Mouse (Mus musculus) olfactory bulb, adult 2 months (tissue): ENCODE results near the gene Olfr643. TPM values are rescaled to one million over a fixed set of nuclear protein-coding genes. Genes with fewer than 3 reads are reported as not detected.

Experiments used
- H3K27ac ChIP-seq: fragments of 200-500 bp; 2 replicates; pipeline ENCODE4 v1.5.1; 2012; ENCODE audit warnings: low read depth, low read length; ENCODE audit not compliant: insufficient read depth
- H3K4me1 ChIP-seq: fragments of 200-500 bp; 2 replicates; pipeline ENCODE4 v1.6.1; 2012; ENCODE audit warnings: low read length; ENCODE audit not compliant: control insufficient read depth, insufficient read depth
- H3K4me3 ChIP-seq: fragments of 200-500 bp; 2 replicates; pipeline ENCODE4 v1.5.1; 2012; ENCODE audit warnings: mild to moderate bottlenecking, low read depth, low read length, moderate library complexity; ENCODE audit not compliant: insufficient read depth
- CTCF ChIP-seq: fragments of 200-500 bp; IDR thresholded peaks from 2 replicates; pipeline ENCODE4 v1.5.1; 2012; ENCODE audit warnings: low read depth, mild to moderate bottlenecking, low read length, moderate library complexity; ENCODE audit not compliant: insufficient read depth
- POLR2A ChIP-seq: fragments of 200-500 bp; IDR thresholded peaks from 2 replicates; pipeline ENCODE4 v1.6.1; 2012; ENCODE audit warnings: mild to moderate bottlenecking, low read depth, low read length, moderate library complexity; ENCODE audit not compliant: insufficient read depth
- WGBS: fragments of 180-500 bp; shearing (Covaris S2); methylation state at CpG from one replicate; pipeline ENCODE4 v1.1.7; 2018; 5-methylcytosine and 5-hydroxymethylcytosine counted together
- polyA plus RNA-seq: library from polyadenylated mRNA; stranded (reverse); fragments of >200 nt; gene quantifications from 2 replicates; pipeline ENCODE4 v1.2.4, GENCODE M21; 2012; ENCODE audit warnings: low replicate concordance; ENCODE audit not compliant: missing spikeins, insufficient read depth, insufficient read length

Olfr643 gene
- polyA plus RNA-seq, 1 experiment = not detected

DNA sequence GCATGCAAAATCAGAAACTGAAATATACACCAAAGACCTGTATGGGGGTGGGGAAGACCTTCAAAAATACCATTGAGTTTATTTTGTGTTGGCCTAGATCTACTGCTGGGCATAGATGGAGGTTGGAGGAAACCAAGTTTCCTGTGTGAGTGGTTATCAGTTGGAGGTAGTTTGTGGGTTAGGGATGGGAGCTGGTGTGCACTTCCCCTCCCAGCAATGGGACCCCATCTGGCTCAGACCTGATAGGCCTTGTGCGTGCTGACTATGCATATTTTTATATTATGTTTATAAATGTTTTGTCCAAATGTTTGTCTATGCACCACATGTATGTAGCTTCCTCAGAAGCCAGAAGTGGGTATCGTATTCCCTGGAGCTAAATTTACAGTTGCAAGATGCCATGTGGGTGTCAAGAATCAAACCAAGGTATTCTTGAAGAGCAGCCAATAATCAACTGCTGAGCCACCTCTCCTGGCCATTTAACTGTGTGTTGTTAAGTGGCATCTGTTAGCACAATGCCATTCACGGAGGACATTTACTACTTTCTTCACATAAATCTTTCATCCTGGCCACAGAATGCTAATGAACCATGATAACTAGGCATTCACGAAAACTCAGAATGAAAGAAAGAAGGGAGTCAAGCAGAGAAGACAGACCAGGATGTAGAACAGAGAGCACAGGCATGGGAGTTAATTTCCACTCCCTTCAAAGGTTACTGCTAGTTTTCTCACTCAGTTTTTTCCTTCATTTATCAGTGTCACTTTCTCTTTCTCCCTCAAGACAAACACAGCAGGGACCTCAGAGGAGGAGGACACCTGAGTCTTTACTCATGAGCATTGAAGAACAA, 33.1 kb downstream of the Olfr643 start:
- Histone ChIP-seq H3K4me1 (no peaks in the 10 kb centered on the region), H3K27ac (no peak overlapping the region), H3K4me3 (no peak overlapping the region)
- no peak for TF ChIP-seq POLR2A
- no peak for TF ChIP-seq CTCF
- 59% methylated on average over 4 of the region's 4 CpGs for WGBS

DNA sequence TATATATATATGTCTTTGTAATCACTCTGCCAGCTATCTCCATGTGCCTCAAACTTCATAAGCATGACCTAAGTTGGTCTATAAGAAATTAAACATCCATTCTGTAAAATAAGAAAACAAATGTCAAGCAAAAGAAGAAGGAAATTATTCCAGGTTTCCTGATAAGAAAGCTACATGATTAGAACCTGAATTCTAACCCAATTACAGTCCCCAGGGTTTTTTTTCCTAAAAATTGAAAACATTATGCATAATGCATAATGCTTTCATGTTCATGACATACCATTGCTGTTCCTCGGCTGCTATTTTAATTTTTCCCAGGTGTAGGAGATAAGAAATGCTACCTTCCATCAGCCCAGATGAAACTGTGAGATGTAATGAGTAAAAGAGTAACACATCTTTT, 51.8 kb downstream of the Olfr643 start, which contains the start of gene Olfr645:
TSS of gene Olfr645 (minus strand) at position 101 of the 400 bp plus-strand sequence.
- no peak within 1 kb of the TSS for H3K27ac ChIP-seq
- no peak within 1 kb of the TSS for H3K4me3 ChIP-seq
- TF ChIP-seq CTCF = no peak
- TF ChIP-seq POLR2A = no peak
- 79% methylated on average over 1 of the region's 1 CpGs for WGBS
- no peaks in the 10 kb centered on the region for H3K4me1 ChIP-seq

DNA sequence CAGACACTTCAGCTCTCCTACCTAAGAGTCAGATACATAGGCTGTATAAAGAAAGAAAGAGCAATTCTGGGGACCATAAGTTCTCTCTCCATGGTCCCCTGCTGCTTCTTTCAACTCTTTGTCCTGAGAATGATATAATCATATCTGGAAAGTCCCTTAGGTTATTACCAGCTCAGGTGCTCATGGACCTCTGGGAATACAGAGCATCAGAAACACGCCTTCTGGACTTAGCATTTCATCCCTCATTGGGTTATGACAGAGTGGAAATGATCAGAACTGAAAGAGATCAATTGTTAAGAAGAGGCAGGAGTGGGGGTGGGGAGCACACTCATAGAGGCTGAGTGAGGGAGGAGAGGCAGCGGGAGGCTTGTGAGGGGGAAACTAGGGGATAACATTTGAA, 65.4 kb downstream of the Olfr643 start, which contains the start of gene Olfr644:
TSS of gene Olfr644 (minus strand) at position 101 of the 400 bp plus-strand sequence.
- H3K4me3 ChIP-seq = no peak within 1 kb of the TSS
- 66% methylated on average over 2 of the region's 2 CpGs for WGBS
- no peaks in the 10 kb centered on the region for H3K4me1 ChIP-seq
- TF ChIP-seq CTCF = no peak
- no peak for TF ChIP-seq POLR2A
- no peak within 1 kb of the TSS for H3K27ac ChIP-seq

DNA sequence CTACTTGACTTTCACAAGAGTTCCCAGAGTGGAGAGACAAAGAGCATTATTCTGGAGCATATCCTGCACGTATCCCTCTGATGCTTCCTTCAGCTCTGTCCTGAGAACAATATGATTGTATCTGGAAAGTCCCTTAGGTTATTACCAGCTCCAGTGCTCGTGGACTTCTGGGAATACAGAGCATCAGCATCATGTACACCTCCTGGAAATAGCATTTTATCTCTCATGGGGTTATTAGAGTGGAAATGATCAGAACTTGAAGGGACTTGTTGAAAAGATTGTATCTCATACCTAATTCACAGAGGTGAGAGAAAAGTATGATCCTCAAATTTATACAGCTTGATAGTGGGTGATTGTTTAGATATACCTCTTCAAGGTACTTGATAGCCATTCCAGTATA, 75.9 kb downstream of the Olfr643 start, which contains the start of gene 4930516K23Rik:
TSS of gene 4930516K23Rik (minus strand) at position 101 of the 400 bp plus-strand sequence.
- TF ChIP-seq POLR2A = no peak
- H3K27ac ChIP-seq = no peak within 1 kb of the TSS
- WGBS = 51% methylated on average over 2 of the region's 2 CpGs
- H3K4me1 ChIP-seq = no peaks in the 10 kb centered on the region
- H3K4me3 ChIP-seq = no peak within 1 kb of the TSS

DNA sequence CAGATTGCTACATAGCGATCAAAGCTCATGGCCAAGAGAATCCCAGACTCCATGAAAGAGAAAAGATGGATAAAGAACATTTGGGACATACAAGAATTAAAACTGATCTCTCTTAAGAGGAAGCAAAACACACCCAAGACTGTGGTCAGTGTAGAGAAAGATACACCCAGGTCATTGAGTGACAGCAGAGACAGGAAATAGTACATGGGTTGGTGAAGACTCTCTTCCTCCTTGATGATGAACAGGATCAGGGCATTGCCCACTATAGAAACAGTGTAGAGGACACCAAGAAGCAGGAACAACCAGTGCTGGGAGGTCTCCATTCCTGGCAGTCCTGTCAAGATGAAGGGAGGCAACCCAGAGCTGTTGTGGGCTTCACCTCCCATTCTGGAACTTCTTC, 78.0 kb downstream of the Olfr643 start:
- Histone ChIP-seq H3K4me1 (no peaks in the 10 kb centered on the region), H3K27ac (no peak overlapping the region), H3K4me3 (no peak overlapping the region)
- 91% methylated on average over 1 of the region's 1 CpGs for WGBS
- TF ChIP-seq POLR2A (no peak), CTCF (no peak)

DNA sequence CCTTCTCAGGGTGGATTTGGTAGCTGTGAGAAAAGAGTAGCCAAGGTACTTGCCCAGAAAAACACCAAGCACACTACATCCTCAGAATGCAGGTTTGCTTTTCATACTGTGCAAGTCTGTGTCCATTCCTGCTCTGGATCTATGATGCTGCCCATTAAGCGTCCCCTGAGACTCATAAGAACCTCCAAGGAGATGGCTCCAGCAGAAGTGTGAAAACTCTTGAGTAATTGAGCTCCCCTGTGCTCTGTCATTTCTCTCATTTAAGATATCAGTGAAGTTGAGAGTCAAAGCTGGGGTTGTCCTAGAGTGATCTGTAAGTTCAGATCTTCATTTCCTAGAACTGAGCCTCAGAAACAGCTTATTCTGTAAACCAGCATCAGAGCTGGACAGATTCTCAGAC, 84.6 kb downstream of the Olfr643 start, which contains the start of gene Olfr642:
TSS of gene Olfr642 (minus strand) at position 101 of the 400 bp plus-strand sequence.
- WGBS = 76% methylated on average over 1 of the region's 1 CpGs
- TF ChIP-seq POLR2A (no peak), CTCF (no peak)
- Histone ChIP-seq H3K4me3 (no peak within 1 kb of the TSS), H3K27ac (no peak within 1 kb of the TSS), H3K4me1 (no peaks in the 10 kb centered on the region)

DNA sequence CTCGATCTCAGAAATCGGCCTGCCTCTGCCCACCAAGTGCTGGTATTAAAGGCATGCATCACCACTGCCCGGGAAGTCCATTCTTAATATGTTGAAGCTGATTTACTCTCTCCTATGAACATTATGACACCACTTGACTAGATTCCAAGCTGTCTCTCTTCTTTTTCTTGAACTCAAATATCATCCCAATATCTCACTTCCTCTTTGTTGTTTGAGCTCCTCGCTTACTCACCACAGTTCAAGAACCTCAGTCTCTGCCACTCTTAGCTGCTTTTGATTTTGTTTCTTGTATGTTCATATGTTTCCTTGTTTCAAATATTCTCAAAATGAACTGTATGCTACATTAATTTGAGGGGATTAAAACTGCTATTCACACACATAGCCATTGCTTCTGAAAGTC, 86.5 kb downstream of the Olfr643 start:
- WGBS = 89% methylated on average over 4 of the region's 4 CpGs
- H3K4me3 ChIP-seq = no peak overlapping the region
- no peaks in the 10 kb centered on the region for H3K4me1 ChIP-seq
- no peak for TF ChIP-seq CTCF
- TF ChIP-seq POLR2A = no peak
- H3K27ac ChIP-seq = no peak overlapping the region

DNA sequence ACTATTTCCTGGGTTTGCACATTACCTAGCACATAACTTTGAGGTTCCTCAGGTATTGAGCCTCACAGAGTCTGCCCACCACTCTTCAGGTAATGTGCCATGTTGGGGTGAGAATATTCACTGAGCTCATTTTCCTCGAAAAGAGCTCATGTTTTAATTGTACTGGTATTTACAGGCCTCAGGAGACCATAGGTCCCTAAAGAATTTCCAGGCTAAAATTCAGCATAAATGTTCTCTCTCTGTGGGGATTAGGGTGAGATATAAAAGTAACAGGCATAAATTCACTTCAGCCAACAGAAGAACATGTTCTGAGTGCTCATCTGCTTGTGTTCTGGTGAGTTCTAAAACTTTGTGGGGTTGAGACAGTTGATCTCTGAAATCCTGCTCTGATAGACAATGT, 102.1 kb downstream of the Olfr643 start, which contains the start of gene Olfr641:
TSS of gene Olfr641 (plus strand) at position 301 of the 400 bp plus-strand sequence.
- TF ChIP-seq POLR2A (no peak), CTCF (no peak)
- Histone ChIP-seq H3K4me3 (no peak within 1 kb of the TSS), H3K4me1 (no peaks in the 10 kb centered on the region), H3K27ac (no peak within 1 kb of the TSS)
- 66% methylated on average over 1 of the region's 1 CpGs for WGBS

DNA sequence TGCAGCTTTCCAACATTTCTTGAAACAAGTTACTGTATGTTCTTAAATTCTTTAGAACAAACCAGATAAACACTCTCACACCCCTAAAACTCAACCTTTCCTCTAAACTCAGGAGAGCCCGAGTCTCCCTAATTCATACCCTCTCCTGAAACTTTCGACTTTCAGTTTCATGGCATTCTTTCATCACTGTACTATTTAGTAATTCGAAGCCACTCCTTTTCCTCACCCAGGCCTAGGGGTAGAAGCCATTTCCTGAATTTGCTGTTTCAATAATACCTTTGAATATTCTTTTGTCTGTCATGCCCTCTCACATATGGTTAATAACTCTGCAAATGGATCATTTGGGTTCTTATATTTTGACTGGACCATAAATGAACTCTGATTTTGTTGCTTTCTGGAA, 110.2 kb downstream of the Olfr643 start:
- TF ChIP-seq CTCF (no peak), POLR2A (no peak)
- no peaks in the 10 kb centered on the region for H3K4me1 ChIP-seq
- WGBS = 80% methylated on average over 3 of the region's 3 CpGs
- no peak overlapping the region for H3K4me3 ChIP-seq
- no peak overlapping the region for H3K27ac ChIP-seq
